Mouse (Mus musculus) hindbrain, postnatal 0 days (tissue): ENCODE results near the gene Tead1. TPM values are rescaled to one million over a fixed set of nuclear protein-coding genes. Genes with fewer than 3 reads are reported as not detected.

ENCODE experiments used
- ATAC-seq: fragments of 200-750 bp; cut with Nextera tagmentation; 2 replicates; pipeline ENCODE4 v1.8.0; 2017; ENCODE audit warnings: mild to moderate bottlenecking, moderate TSS enrichment, moderate library complexity
- DNase-seq: peaks from one replicate; pipeline ENCODE4 v3.0.0-alpha.2; 2015; ENCODE audit warnings: low spot score
- H3K27ac ChIP-seq: fragments of 300-500 bp; sonication (generic); 2 replicates; pipeline ENCODE4 v1.5.1; 2014; ENCODE audit warnings: mild to moderate bottlenecking
- H3K27me3 ChIP-seq: fragments of 300-500 bp; sonication (generic); 2 replicates; pipeline ENCODE4 v1.6.1; 2014; ENCODE audit warnings: low read length, mixed read lengths; ENCODE audit not compliant: insufficient read depth
- H3K36me3 ChIP-seq: fragments of 300-500 bp; sonication (generic); 2 replicates; pipeline ENCODE4 v1.6.1; 2014; ENCODE audit warnings: low read length, mixed read lengths; ENCODE audit not compliant: insufficient read depth
- H3K4me1 ChIP-seq: fragments of 300-500 bp; sonication (generic); 2 replicates; pipeline ENCODE4 v1.6.1; 2014; ENCODE audit warnings: antibody characterized with exemption, low read length, mixed read lengths; ENCODE audit not compliant: insufficient read depth
- H3K4me2 ChIP-seq: fragments of 300-500 bp; sonication (generic); 2 replicates; pipeline ENCODE4 v1.6.1; 2014; ENCODE audit warnings: low read depth, mild to moderate bottlenecking, low read length, moderate library complexity, mixed read lengths
- H3K4me3 ChIP-seq: fragments of 300-500 bp; sonication (generic); 2 replicates; pipeline ENCODE4 v1.5.1; 2014; ENCODE audit warnings: low read length
- H3K9ac ChIP-seq: fragments of 300-500 bp; sonication (generic); replicated peaks from 2 replicates; pipeline ENCODE4 v1.6.1; 2014; ENCODE audit warnings: mild to moderate bottlenecking, low read length, moderate library complexity, mixed read lengths
- H3K9me3 ChIP-seq: fragments of 300-500 bp; sonication (generic); 2 replicates; pipeline ENCODE4 v1.6.1; 2016; ENCODE audit warnings: low read length, mixed read lengths
- CTCF ChIP-seq: IDR thresholded peaks from 2 replicates; pipeline ENCODE4 v1.5.1; 2016; ENCODE audit warnings: antibody characterized with exemption, control low read depth, low read depth
- whole genome bisulfite sequencing: fragments of 180-500 bp; shearing (Covaris S2); extraction: QIAGEN DNeasy Blood & Tissue Kit; methylation state at CpG from one replicate; pipeline ENCODE4 v1.1.7; 2014; 5-methylcytosine and 5-hydroxymethylcytosine counted together
- polyA plus RNA-seq: library from polyadenylated mRNA; unstranded; fragments of >200 nt; fragmentation: Nextera tagmentation; extraction: Ambion mirVana; gene quantifications from 2 replicates; pipeline ENCODE4 v1.2.1, GENCODE M21; 2015
- total RNA-seq: library from RNA; depleted of rRNA; stranded (reverse); fragments of >200 nt; gene quantifications from 2 replicates; pipeline ENCODE4 v1.2.3, GENCODE M21; 2014; rRNA removed

Gene Tead1
- total RNA-seq: 25.6 and 32.4 TPM in 2 replicates
- polyA plus RNA-seq: 10.2 and 14.3 TPM in 2 replicates

DNA sequence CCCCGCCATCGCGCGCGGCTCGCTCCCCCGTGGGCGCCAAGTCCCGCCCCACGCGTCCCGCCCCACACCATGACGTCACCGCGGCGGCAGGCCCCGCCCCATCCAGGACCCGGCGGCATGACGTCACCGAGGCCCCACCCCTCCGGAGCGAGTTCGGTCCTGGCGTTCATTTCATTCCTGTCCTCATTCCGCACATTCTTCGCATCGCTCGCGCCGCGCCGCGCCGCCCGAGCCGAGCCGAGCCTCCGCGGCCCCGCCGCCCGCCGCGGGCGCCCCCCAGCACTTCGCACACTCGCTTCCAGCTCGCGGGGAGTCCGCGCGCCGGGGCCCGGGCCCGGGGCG lies at the start of gene Tead1:
Gene Tead1 (plus strand): TSS at position 148 of the 342 bp plus-strand sequence.
- DNase-seq: peak; percentile 95
- Histone ChIP-seq H3K27me3 (no peaks in the 10 kb centered on the region), H3K9ac (peak within 1 kb of the TSS; percentile 80), H3K4me2 (peak within 1 kb of the TSS; percentile 91), H3K4me1 (peaks cover 5% of the 10 kb centered on the region; the same call in 1 of the 2 replicates), H3K27ac (peak within 1 kb of the TSS; percentile 87), H3K36me3 (no peaks in the 10 kb centered on the region), H3K9me3 (no peaks in the 10 kb centered on the region), H3K4me3 (peak within 1 kb of the TSS; percentile 82)
- ATAC-seq: peak; percentile 92
- WGBS: 0% methylated on average over 37 of the region's 57 CpGs
- TF ChIP-seq CTCF: no peak

DNA sequence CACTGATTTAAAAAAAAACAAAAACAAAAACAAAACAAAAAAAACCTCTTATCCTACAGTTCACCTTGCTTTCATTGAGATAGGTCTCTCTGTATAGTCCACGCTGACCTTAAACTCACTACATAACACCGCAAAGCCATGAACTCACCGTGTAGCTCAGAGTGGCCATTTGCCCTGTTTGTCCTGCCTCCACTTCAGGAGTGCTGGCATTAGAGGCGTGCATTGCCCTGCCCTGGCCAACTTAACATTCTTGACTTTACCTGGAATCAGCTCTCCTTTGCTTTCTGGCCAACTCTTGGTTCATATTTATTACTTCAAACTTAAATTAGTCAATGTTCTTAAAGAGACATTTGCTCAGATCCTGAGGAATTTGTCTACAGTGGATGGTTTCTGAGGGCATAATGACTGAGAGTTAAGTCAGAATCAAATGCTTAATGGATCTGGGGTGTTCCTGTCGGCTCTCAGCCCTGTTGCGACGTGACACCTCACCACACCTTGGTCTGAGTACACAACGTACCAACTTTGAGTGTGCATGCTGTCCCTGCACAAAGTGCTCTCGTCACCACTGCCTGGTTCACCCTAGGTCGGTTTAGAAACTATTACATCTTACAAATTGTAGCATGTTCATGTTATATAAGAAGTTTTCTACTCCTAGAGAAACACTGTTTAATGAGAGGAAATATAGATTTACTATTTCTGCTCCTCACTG lies 44.5 kb upstream of the Tead1 start:
- Histone ChIP-seq H3K27ac (no peak overlapping the region), H3K4me3 (no peak overlapping the region), H3K27me3 (no peaks in the 10 kb centered on the region), H3K9me3 (no peaks in the 10 kb centered on the region), H3K36me3 (no peaks in the 10 kb centered on the region), H3K4me2 (no peak overlapping the region), H3K9ac (no peak overlapping the region), H3K4me1 (no peaks in the 10 kb centered on the region)
- ATAC-seq (no peak), DNase-seq (no peak)
- 88% methylated on average over 10 of the region's 10 CpGs for WGBS
- no peak for TF ChIP-seq CTCF

DNA sequence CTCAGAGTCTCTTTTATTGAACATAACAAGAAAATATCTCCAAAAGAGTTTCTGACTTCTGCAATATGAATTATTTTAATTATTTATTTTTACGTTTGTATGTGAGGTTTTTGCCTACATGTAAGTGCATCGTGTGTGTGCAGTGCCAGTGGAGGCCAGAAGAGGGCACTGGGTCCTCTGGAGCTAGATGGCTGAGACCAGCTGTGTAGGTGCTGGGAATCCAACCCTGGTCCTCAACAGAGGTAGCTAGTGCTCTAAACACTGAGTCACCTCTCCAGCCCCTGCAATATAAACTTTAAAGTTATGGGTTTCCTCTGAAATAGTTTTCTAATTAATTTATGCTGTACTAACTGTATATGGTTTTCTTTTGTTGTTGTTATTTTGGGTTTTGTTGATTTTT lies 43.2 kb upstream of the Tead1 start:
- H3K36me3 ChIP-seq: no peaks in the 10 kb centered on the region
- WGBS: 94% methylated on average over 2 of the region's 2 CpGs
- no peaks in the 10 kb centered on the region for H3K9me3 ChIP-seq
- TF ChIP-seq CTCF: no peak
- DNase-seq (no peak), ATAC-seq (no peak)
- no peak overlapping the region for H3K4me3 ChIP-seq
- H3K9ac ChIP-seq: no peak overlapping the region
- no peaks in the 10 kb centered on the region for H3K27me3 ChIP-seq
- no peak overlapping the region for H3K4me2 ChIP-seq
- H3K27ac ChIP-seq: no peak overlapping the region
- no peaks in the 10 kb centered on the region for H3K4me1 ChIP-seq

DNA sequence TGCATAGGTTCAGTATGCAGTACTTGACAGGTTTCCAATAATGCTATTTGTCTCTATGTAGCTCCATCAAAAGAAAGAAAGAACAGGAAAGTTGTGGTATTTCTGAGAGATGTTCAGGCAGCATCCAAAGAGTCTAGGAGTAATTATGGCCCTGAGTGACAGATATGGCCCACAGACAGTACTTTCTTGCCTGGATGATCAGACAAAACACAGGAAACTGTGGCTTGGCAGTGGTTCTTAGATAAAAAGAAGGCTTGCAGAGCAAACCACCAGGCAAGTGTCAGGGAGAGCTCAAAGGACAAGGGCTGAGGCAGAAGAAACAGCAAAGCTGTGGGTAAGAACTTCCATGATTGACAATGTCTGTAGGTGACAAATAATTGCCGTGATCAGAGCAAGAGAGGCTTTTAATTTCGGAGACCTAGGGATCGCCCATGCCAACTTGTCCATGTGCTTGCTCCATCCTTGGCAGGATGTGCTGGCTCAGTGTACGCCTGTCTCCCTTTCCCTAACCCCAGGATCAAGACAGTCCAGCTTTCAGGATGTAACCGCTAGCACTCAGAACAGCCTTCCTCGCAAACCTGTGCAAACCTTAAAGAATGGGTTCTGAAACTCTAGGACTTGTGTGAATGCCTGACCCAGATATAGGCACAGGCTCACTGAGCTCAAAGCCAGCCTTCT lies 35.1 kb upstream of the Tead1 start:
- Histone ChIP-seq H3K36me3 (no peaks in the 10 kb centered on the region), H3K4me2 (no peak overlapping the region), H3K27me3 (no peaks in the 10 kb centered on the region), H3K27ac (no peak overlapping the region), H3K4me1 (no peaks in the 10 kb centered on the region), H3K9ac (no peak overlapping the region), H3K9me3 (no peaks in the 10 kb centered on the region), H3K4me3 (no peak overlapping the region)
- no peak for TF ChIP-seq CTCF
- DNase-seq: no peak
- no peak for ATAC-seq
- WGBS: 66% methylated on average over 6 of the region's 6 CpGs

DNA sequence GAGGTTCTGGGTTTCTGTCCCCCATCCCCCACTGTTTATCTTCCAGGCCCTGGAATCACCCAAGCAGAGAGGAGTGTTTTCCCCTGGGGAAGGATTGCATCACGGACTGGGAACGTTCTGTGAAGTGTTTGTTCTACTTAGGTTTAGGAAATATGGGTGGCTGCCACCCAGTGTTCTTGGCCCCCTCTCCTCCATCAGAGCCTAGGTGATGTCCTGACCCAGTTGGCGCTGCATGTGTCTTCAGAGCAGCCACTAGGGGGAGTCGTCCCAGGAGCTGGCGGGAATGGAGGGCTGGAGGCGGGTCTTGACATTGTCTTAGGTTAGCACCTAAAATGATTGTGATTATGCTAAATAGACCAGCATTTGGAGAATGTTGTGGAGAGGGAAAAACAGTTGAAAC lies 34.4 kb upstream of the Tead1 start:
- peak; percentile 17 for TF ChIP-seq CTCF
- WGBS: 87% methylated on average over 6 of the region's 6 CpGs

DNA sequence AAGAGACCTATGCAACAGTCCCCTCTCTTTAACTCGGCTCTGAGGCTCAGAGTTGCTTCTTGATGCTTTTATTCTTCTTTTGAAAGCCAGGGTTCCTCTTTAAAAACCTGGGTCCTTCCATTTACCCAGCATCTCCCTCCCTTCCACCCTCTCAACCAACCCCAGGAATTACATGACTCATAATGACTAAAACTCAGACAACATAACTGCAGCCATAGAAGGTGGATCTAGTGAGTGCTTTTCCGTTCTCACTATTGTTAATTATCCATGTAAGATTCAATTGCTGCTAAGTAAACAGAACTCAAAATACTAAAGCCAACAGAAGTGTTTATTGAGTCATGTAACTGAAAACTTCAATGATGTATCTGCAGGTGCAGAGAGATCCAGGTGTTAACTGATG lies 33.4 kb upstream of the Tead1 start:
- H3K27ac ChIP-seq: no peak overlapping the region
- WGBS: 87% methylated on average over 2 of the region's 2 CpGs
- TF ChIP-seq CTCF: no peak
- no peak overlapping the region for H3K9ac ChIP-seq
- no peaks in the 10 kb centered on the region for H3K36me3 ChIP-seq
- no peak for DNase-seq
- no peak overlapping the region for H3K4me3 ChIP-seq
- H3K9me3 ChIP-seq: no peaks in the 10 kb centered on the region
- ATAC-seq: no peak
- H3K4me2 ChIP-seq: no peak overlapping the region
- H3K27me3 ChIP-seq: no peaks in the 10 kb centered on the region
- no peaks in the 10 kb centered on the region for H3K4me1 ChIP-seq

More for the DNA sequence above, 34.4 kb upstream of the Tead1 start:
- no peaks in the 10 kb centered on the region for H3K36me3 ChIP-seq
- H3K27ac ChIP-seq: no peak overlapping the region
- H3K4me1 ChIP-seq: no peaks in the 10 kb centered on the region
- H3K4me3 ChIP-seq: no peak overlapping the region
- no peak overlapping the region for H3K9ac ChIP-seq
- no peaks in the 10 kb centered on the region for H3K27me3 ChIP-seq
- ATAC-seq (no peak), DNase-seq (no peak)
- no peak overlapping the region for H3K4me2 ChIP-seq
- no peaks in the 10 kb centered on the region for H3K9me3 ChIP-seq

DNA sequence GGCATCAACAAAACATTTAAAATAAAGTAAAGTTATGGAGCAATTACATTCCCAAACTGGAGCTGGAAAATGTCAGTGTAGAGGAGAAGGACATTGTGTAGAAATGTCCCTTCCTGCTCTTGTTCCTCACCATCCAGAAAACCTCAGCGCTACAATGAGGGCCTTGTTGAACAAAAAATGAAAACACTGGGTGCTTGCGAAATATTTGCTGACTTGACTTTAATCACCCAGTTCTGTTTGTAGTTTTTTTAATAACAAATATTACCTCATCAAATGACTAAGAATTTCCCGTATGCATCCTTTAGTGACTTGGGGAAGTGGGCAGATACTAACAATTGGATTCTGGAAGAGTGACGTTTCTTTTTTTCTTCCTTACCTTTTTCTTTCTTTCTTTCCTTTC lies 31.7 kb upstream of the Tead1 start:
- WGBS: 96% methylated on average over 4 of the region's 4 CpGs
- H3K9me3 ChIP-seq: no peaks in the 10 kb centered on the region
- no peaks in the 10 kb centered on the region for H3K27me3 ChIP-seq
- TF ChIP-seq CTCF: no peak
- ATAC-seq (no peak), DNase-seq (no peak)
- H3K4me3 ChIP-seq: no peak overlapping the region
- no peak overlapping the region for H3K9ac ChIP-seq
- no peaks in the 10 kb centered on the region for H3K36me3 ChIP-seq
- H3K4me2 ChIP-seq: no peak overlapping the region
- no peaks in the 10 kb centered on the region for H3K4me1 ChIP-seq
- H3K27ac ChIP-seq: no peak overlapping the region
